Mouse (Mus musculus) ovary, postnatal 14 days (tissue): ENCODE data around the gene Gm10053.
"Not testable (repeated sequence)": the region's sequence is repeated elsewhere in the genome, so short reads cannot be mapped to it uniquely, and the experiment has no call there.

ENCODE experiments used
- DNase-seq: peaks from one replicate; pipeline ENCODE4 v3.0.0; 2022; ENCODE audit warnings: low spot score

The Gm10053 gene

GRCm38 (mm10) chr19:24875129-24875870 lies at the start of gene Gm10053:
Gene Gm10053 (plus strand): TSS chr19:24875686.
- DNase-seq, result not testable (repeated sequence)

- DNase-seq, result no peak
Observed at GRCm38 (mm10) chr19:24842080-24842479, 33.4 kb upstream of the Gm10053 start.

GRCm38 (mm10) chr19:24845007-24845546 lies 30.4 kb upstream of the Gm10053 start:
- no peak for DNase-seq

GRCm38 (mm10) chr19:24848345-24848744 lies 27.1 kb upstream of the Gm10053 start:
- DNase-seq, result no peak

GRCm38 (mm10) chr19:24848844-24849243 lies 26.6 kb upstream of the Gm10053 start:
- no peak for DNase-seq

- DNase-seq, result peak; percentile 26
Observed at GRCm38 (mm10) chr19:24851456-24852315, 23.8 kb upstream of the Gm10053 start.

- DNase-seq, result no peak
Observed at GRCm38 (mm10) chr19:24861276-24861611, 14.2 kb upstream of the Gm10053 start.

GRCm38 (mm10) chr19:24861612-24862451 lies 13.7 kb upstream of the Gm10053 start, which contains the start of gene Pgm5:
Gene Pgm5 (minus strand): TSS chr19:24861855.
- peak; percentile 29 for DNase-seq

- DNase-seq, result no peak
Observed at GRCm38 (mm10) chr19:24865436-24865835, 10.1 kb upstream of the Gm10053 start.

- DNase-seq, result peak; percentile 76
Observed at GRCm38 (mm10) chr19:24871037-24871635, 4.3 kb upstream of the Gm10053 start.

GRCm38 (mm10) chr19:24873873-24874272 lies 1.6 kb upstream of the Gm10053 start:
- DNase-seq, result no peak

GRCm38 (mm10) chr19:24881237-24881636 lies 5.8 kb downstream of the Gm10053 start:
- no peak for DNase-seq

GRCm38 (mm10) chr19:24885504-24885903 lies 10.0 kb downstream of the Gm10053 start:
- DNase-seq, result peak; percentile 47

GRCm38 (mm10) chr19:24886888-24887287 lies 11.4 kb downstream of the Gm10053 start:
- no peak for DNase-seq

- DNase-seq, result no peak
Observed at GRCm38 (mm10) chr19:24896536-24896935, 21.1 kb downstream of the Gm10053 start.

GRCm38 (mm10) chr19:24897006-24897895 lies 21.8 kb downstream of the Gm10053 start:
- no peak for DNase-seq

- no peak for DNase-seq
Observed at GRCm38 (mm10) chr19:24897896-24898736, 22.6 kb downstream of the Gm10053 start.

- no peak for DNase-seq
Observed at GRCm38 (mm10) chr19:24898737-24899577, 23.5 kb downstream of the Gm10053 start.
